Mouse (Mus musculus) midbrain, embryonic 16.5 days (tissue): ENCODE results near the gene Dram2. TPM values are rescaled to one million over a fixed set of nuclear protein-coding genes. Genes with fewer than 3 reads are reported as not detected.
"Not testable (repeated sequence)": the region's sequence is repeated elsewhere in the genome, so short reads cannot be mapped to it uniquely, and the experiment has no call there.

Experiments
- ATAC-seq: fragments of 200-750 bp; cut with Nextera tagmentation; 2 replicates; pipeline ENCODE4 v1.8.0; 2017; ENCODE audit warnings: moderate TSS enrichment
- H3K27ac ChIP-seq: fragments of 300-500 bp; sonication (generic); 2 replicates; pipeline ENCODE4 v1.5.1; 2014; ENCODE audit warnings: mild to moderate bottlenecking, low read length, mixed read lengths
- H3K27me3 ChIP-seq: fragments of 300-500 bp; sonication (generic); 2 replicates; pipeline ENCODE4 v1.6.1; 2014; ENCODE audit warnings: low read depth, low read length, mixed read lengths; ENCODE audit not compliant: control insufficient read depth, insufficient read depth
- H3K36me3 ChIP-seq: fragments of 300-500 bp; sonication (generic); 2 replicates; pipeline ENCODE4 v1.6.1; 2014; ENCODE audit warnings: mild to moderate bottlenecking, low read length, moderate library complexity, mixed read lengths; ENCODE audit not compliant: control insufficient read depth, insufficient read depth
- H3K4me1 ChIP-seq: fragments of 300-500 bp; sonication (generic); 2 replicates; pipeline ENCODE4 v1.6.1; 2014; ENCODE audit warnings: mild to moderate bottlenecking, low read length, mixed read lengths; ENCODE audit not compliant: control insufficient read depth, insufficient read depth
- H3K4me2 ChIP-seq: fragments of 300-500 bp; sonication (generic); 2 replicates; pipeline ENCODE4 v1.6.1; 2014; ENCODE audit warnings: mild to moderate bottlenecking, low read length, mixed read lengths
- H3K4me3 ChIP-seq: fragments of 300-500 bp; sonication (generic); 2 replicates; pipeline ENCODE4 v1.5.1; 2014; ENCODE audit warnings: low read depth, mild to moderate bottlenecking, low read length, moderate library complexity, mixed read lengths
- H3K9ac ChIP-seq: fragments of 300-500 bp; sonication (generic); 2 replicates; pipeline ENCODE4 v1.6.1; 2014; ENCODE audit warnings: low read depth, low read length, mixed read lengths
- H3K9me3 ChIP-seq: fragments of 300-500 bp; sonication (generic); replicated peaks from 2 replicates; pipeline ENCODE4 v1.6.1; 2014; ENCODE audit warnings: mild to moderate bottlenecking, low read length, mixed read lengths; ENCODE audit not compliant: control insufficient read depth, poor library complexity, severe bottlenecking
- WGBS: fragments of 180-500 bp; shearing (Covaris S2); extraction: QIAGEN DNeasy Blood & Tissue Kit; methylation state at CpG from one replicate; pipeline ENCODE4 v1.1.7; 2014; 5-methylcytosine and 5-hydroxymethylcytosine counted together
- polyA plus RNA-seq: library from polyadenylated mRNA; unstranded; fragments of >200 nt; fragmentation: Nextera tagmentation; extraction: Ambion mirVana; gene quantifications from 2 replicates; pipeline ENCODE4 v1.2.1, GENCODE M21; 2015

The Dram2 gene
- polyA plus RNA-seq, 1 experiment from 2014 or later, result 67.2 TPM

GRCm38 (mm10) chr3:106593631-106594030, 46.0 kb downstream of the Dram2 start:
- 84% methylated on average over 4 of the region's 4 CpGs for WGBS
- H3K27ac ChIP-seq, H3K9me3 ChIP-seq, H3K4me2 ChIP-seq, H3K27me3 ChIP-seq, H3K4me3 ChIP-seq, H3K36me3 ChIP-seq, H3K4me1 ChIP-seq, ATAC-seq, H3K9ac ChIP-seq: not testable (repeated sequence)

- 89% methylated on average over 1 of the region's 1 CpGs for WGBS
- H3K9ac ChIP-seq, result no peak overlapping the region
- H3K4me1 ChIP-seq, result no peaks in the 10 kb centered on the region
- no peaks in the 10 kb centered on the region for H3K27me3 ChIP-seq
- H3K27ac ChIP-seq, result no peak overlapping the region
- no peaks in the 10 kb centered on the region for H3K36me3 ChIP-seq
- no peak for ATAC-seq
- no peak overlapping the region for H3K4me3 ChIP-seq
- H3K4me2 ChIP-seq, result no peak overlapping the region
- H3K9me3 ChIP-seq, result no peaks in the 10 kb centered on the region
These were observed 70.5 kb downstream of the Dram2 start for GRCm38 (mm10) chr3:106618103-106618502.

Other genes starting within 250 kb of the Dram2 start
- gene Chil6, start 141.6 kb upstream of the Dram2 start, polyA plus RNA-seq, result not detected in 2 replicates
- 0.92 and 1.5 TPM in 2 replicates for gene Dennd2d, start 65.4 kb upstream of the Dram2 start, polyA plus RNA-seq
- gene Cept1, start within 50 bp of the Dram2 start, polyA plus RNA-seq, result 47.8 and 51.1 TPM in 2 replicates
- gene Lrif1, start 137.2 kb downstream of the Dram2 start, polyA plus RNA-seq, result 18.9 and 19.9 TPM in 2 replicates
- gene Cd53, start 242.4 kb downstream of the Dram2 start, polyA plus RNA-seq, result 3.3 and 5.0 TPM in 2 replicates